Mouse (Mus musculus): ENCODE measurements around the gene Fat1.
A peak's percentile ranks its signal among the peaks of the same experiment; 100 is the strongest.

Gene Fat1

GRCm38 (mm10) chr8:44934850-44935497 lies at the start of gene Fat1:
Fat1 (plus strand) TSS chr8:44935447.
- peak; percentile 89 to 94 for DNase-seq

GRCm38 (mm10) chr8:44894626-44895025 lies 40.6 kb upstream of the Fat1 start:
- DNase-seq, result peak; percentile 2 to 5

- no peak for DNase-seq
Measured at GRCm38 (mm10) chr8:44899575-44899991, 35.7 kb upstream of the Fat1 start.

- DNase-seq, result no peak
Measured at GRCm38 (mm10) chr8:44911126-44911903, 23.9 kb upstream of the Fat1 start.

- no peak for DNase-seq
Measured at GRCm38 (mm10) chr8:44919487-44920082, 15.7 kb upstream of the Fat1 start.

- DNase-seq, result no peak
Measured at GRCm38 (mm10) chr8:44920379-44921032, 14.7 kb upstream of the Fat1 start.

- no peak for DNase-seq
Measured at GRCm38 (mm10) chr8:44924995-44925394, 10.3 kb upstream of the Fat1 start.

GRCm38 (mm10) chr8:44930058-44930457 lies 5.2 kb upstream of the Fat1 start:
- no peak for DNase-seq

- DNase-seq, result no peak
Measured at GRCm38 (mm10) chr8:44932546-44933342, 2.5 kb upstream of the Fat1 start.

GRCm38 (mm10) chr8:44933478-44933877 lies 1.8 kb upstream of the Fat1 start:
- no peak for DNase-seq

- DNase-seq, result no peak
Measured at GRCm38 (mm10) chr8:44934416-44934815, 831 bp upstream of the Fat1 start.

- DNase-seq, result peak; percentile 90 to 94
Measured at GRCm38 (mm10) chr8:44935741-44936140, 494 bp downstream of the Fat1 start.

- no peak for DNase-seq
Measured at GRCm38 (mm10) chr8:44936481-44936961, 1.3 kb downstream of the Fat1 start.

- DNase-seq, result peak; percentile 63 to 81
Measured at GRCm38 (mm10) chr8:44937141-44937825, 2.0 kb downstream of the Fat1 start.

GRCm38 (mm10) chr8:44937905-44938642 lies 2.8 kb downstream of the Fat1 start:
- peak; percentile 92 to 96 for DNase-seq

GRCm38 (mm10) chr8:44938643-44938979 lies 3.4 kb downstream of the Fat1 start:
- no peak for DNase-seq

- DNase-seq, result no peak
Measured at GRCm38 (mm10) chr8:44945577-44945976, 10.3 kb downstream of the Fat1 start.

GRCm38 (mm10) chr8:44948597-44948996 lies 13.3 kb downstream of the Fat1 start:
- DNase-seq, result no peak

GRCm38 (mm10) chr8:44960455-44960854 lies 25.2 kb downstream of the Fat1 start:
- DNase-seq, result peak in 1 of 2 experiments; percentile 22

- DNase-seq, result no peak
Measured at GRCm38 (mm10) chr8:44960906-44961305, 25.7 kb downstream of the Fat1 start.

GRCm38 (mm10) chr8:44961492-44961891 lies 26.2 kb downstream of the Fat1 start:
- no peak for DNase-seq

All from kidney, postnatal 36 days (tissue).